Mouse (Mus musculus) bone marrow macrophage, adult 2 months (primary cell): Measurements from ENCODE around the gene Tln2.

ENCODE experiments used
- CTCF ChIP-seq: IDR thresholded peaks from 2 replicates; pipeline ENCODE4 v1.5.1; 2012; ENCODE audit warnings: low read depth, mild to moderate bottlenecking, low read length, moderate library complexity
- POLR2A ChIP-seq: IDR thresholded peaks from 2 replicates; pipeline ENCODE4 v1.6.1; 2012; ENCODE audit warnings: mild to moderate bottlenecking, low read depth, low read length, borderline replicate concordance

- TF ChIP-seq CTCF (no peak), POLR2A (no peak)
Observed at GRCm38 (mm10) chr9:67229033-67229432, 330.5 kb downstream of the Tln2 start.
